Mouse (Mus musculus) neural tube, embryonic 14.5 days (tissue): ENCODE measurements around the gene Rnase1. TPM values are rescaled to one million over a fixed set of nuclear protein-coding genes. Genes with fewer than 3 reads are reported as not detected.
"Not testable (repeated sequence)": the region's sequence is repeated elsewhere in the genome, so short reads cannot be mapped to it uniquely, and the experiment has no call there.

Experiments
- ATAC-seq: fragments of 200-750 bp; cut with Nextera tagmentation; 2 replicates; pipeline ENCODE4 v1.8.0; 2017; ENCODE audit warnings: low read depth, mild to moderate bottlenecking, moderate TSS enrichment, moderate library complexity
- H3K27ac ChIP-seq: fragments of 300-500 bp; sonication (generic); 2 replicates; pipeline ENCODE4 v1.5.1; 2014; ENCODE audit warnings: low read depth, mild to moderate bottlenecking, control low read depth, low read length, moderate library complexity, mixed read lengths
- H3K27me3 ChIP-seq: fragments of 300-500 bp; sonication (generic); 2 replicates; pipeline ENCODE4 v1.6.1; 2014; ENCODE audit warnings: low read length; ENCODE audit not compliant: control insufficient read depth, insufficient read depth
- H3K36me3 ChIP-seq: fragments of 300-500 bp; sonication (generic); 2 replicates; pipeline ENCODE4 v1.6.1; 2014; ENCODE audit warnings: low read length, mixed read lengths; ENCODE audit not compliant: control insufficient read depth, insufficient read depth
- H3K4me1 ChIP-seq: fragments of 300-500 bp; sonication (generic); 2 replicates; pipeline ENCODE4 v1.6.1; 2014; ENCODE audit warnings: low read length; ENCODE audit not compliant: control insufficient read depth, insufficient read depth
- H3K4me2 ChIP-seq: fragments of 300-500 bp; sonication (generic); 2 replicates; pipeline ENCODE4 v1.6.1; 2014; ENCODE audit warnings: mild to moderate bottlenecking, low read depth, low read length, control low read depth
- H3K4me3 ChIP-seq: fragments of 300-500 bp; sonication (generic); 2 replicates; pipeline ENCODE4 v1.5.1; 2014; ENCODE audit warnings: low read depth, low read length, control low read depth, mixed read lengths
- H3K9ac ChIP-seq: fragments of 300-500 bp; sonication (generic); replicated peaks from 2 replicates; pipeline ENCODE4 v1.6.1; 2014; ENCODE audit warnings: low read depth, mild to moderate bottlenecking, control low read depth, low read length, mixed read lengths
- H3K9me3 ChIP-seq: fragments of 300-500 bp; sonication (generic); 2 replicates; pipeline ENCODE4 v1.6.1; 2016; ENCODE audit warnings: low read length; ENCODE audit not compliant: control insufficient read depth
- WGBS: fragments of 180-500 bp; shearing (Covaris S2); extraction: QIAGEN DNeasy Blood & Tissue Kit; methylation state at CpG from one replicate; pipeline ENCODE4 v1.1.7; 2014; 5-methylcytosine and 5-hydroxymethylcytosine counted together
- polyA plus RNA-seq: library from polyadenylated mRNA; unstranded; fragments of >200 nt; fragmentation: Nextera tagmentation; extraction: Ambion mirVana; gene quantifications from 2 replicates; pipeline ENCODE4 v1.2.1, GENCODE M21; 2014

The Rnase1 gene
- polyA plus RNA-seq, 1 experiment from 2014 or later, result 1.2 TPM

- peak; percentile 42 for ATAC-seq
- H3K9ac ChIP-seq, result no peak overlapping the region
- 54% methylated on average over 3 of the region's 3 CpGs for WGBS
These were observed 43.4 kb downstream of the Rnase1 start for GRCm38 (mm10) chr14:51103217-51103616.

GRCm38 (mm10) chr14:51101284-51101683 lies 45.3 kb downstream of the Rnase1 start:
- ATAC-seq, result no peak
- no peaks in the 10 kb centered on the region for H3K9me3 ChIP-seq
- H3K36me3 ChIP-seq, result no peaks in the 10 kb centered on the region
- H3K4me2 ChIP-seq, result no peak overlapping the region
- H3K27me3 ChIP-seq, result no peaks in the 10 kb centered on the region
- no peaks in the 10 kb centered on the region for H3K4me1 ChIP-seq
- H3K4me3 ChIP-seq, result no peak overlapping the region
- no peak overlapping the region for H3K27ac ChIP-seq
- 83% methylated on average over 9 of the region's 9 CpGs for WGBS
- no peak overlapping the region for H3K9ac ChIP-seq

More at GRCm38 (mm10) chr14:51103217-51103616, 43.4 kb downstream of the Rnase1 start:
- Histone ChIP-seq H3K9me3 (no peaks in the 10 kb centered on the region), H3K27me3 (no peaks in the 10 kb centered on the region), H3K36me3 (no peaks in the 10 kb centered on the region), H3K4me3 (no peak overlapping the region), H3K4me1 (no peaks in the 10 kb centered on the region), H3K27ac (no peak overlapping the region), H3K4me2 (no peak overlapping the region)

DNA sequence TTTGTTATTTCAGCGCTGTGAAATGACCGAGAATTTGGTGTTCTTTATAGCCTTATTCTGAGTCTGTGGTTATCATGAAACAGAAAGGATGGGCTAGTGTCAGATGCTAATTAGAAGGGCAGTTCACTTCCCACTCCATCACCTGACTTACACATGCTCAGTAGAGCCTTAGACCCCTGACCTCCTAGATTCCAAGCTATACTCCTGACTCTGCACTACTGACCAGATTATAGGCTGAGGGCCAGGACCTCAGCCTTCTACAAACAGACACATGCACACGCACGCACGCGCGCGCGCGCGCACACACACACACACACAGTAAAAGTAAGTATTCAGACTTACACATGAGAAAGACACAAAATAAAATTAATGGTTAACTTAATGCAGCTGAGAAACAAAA lies 47.7 kb downstream of the Rnase1 start:
- Histone ChIP-seq H3K4me1 (no peaks in the 10 kb centered on the region), H3K4me2 (no peak overlapping the region), H3K4me3 (no peak overlapping the region), H3K27ac (no peak overlapping the region), H3K9ac (no peak overlapping the region), H3K36me3 (no peaks in the 10 kb centered on the region), H3K27me3 (no peaks in the 10 kb centered on the region), H3K9me3 (no peaks in the 10 kb centered on the region)
- 96% methylated on average over 11 of the region's 11 CpGs for WGBS
- no peak; the same call in 1 of the 2 replicates for ATAC-seq

GRCm38 (mm10) chr14:51098300-51098699 lies 48.3 kb downstream of the Rnase1 start:
- not testable (repeated sequence) for H3K9ac ChIP-seq, H3K36me3 ChIP-seq, H3K27me3 ChIP-seq, H3K4me3 ChIP-seq, H3K27ac ChIP-seq, H3K9me3 ChIP-seq, H3K4me2 ChIP-seq, H3K4me1 ChIP-seq
- WGBS, result 16% methylated on average over 1 of the region's 1 CpGs
- peak; percentile 69 for ATAC-seq

- ATAC-seq, result no peak
- H3K9ac ChIP-seq, result no peak overlapping the region
- no peak overlapping the region for H3K27ac ChIP-seq
- no peaks in the 10 kb centered on the region for H3K36me3 ChIP-seq
- 69% methylated on average over 9 of the region's 9 CpGs for WGBS
- no peaks in the 10 kb centered on the region for H3K4me1 ChIP-seq
- H3K4me2 ChIP-seq, result no peak overlapping the region
- H3K27me3 ChIP-seq, result no peaks in the 10 kb centered on the region
- H3K9me3 ChIP-seq, result no peaks in the 10 kb centered on the region
- H3K4me3 ChIP-seq, result no peak overlapping the region
These were observed 50.7 kb downstream of the Rnase1 start for GRCm38 (mm10) chr14:51095736-51096524.

Other genes with a start within 250 kb of the Rnase1 start
- gene Klhl33, start 249.3 kb downstream of the Rnase1 start, polyA plus RNA-seq, result 1.8 and 2.5 TPM in 2 replicates
- gene Osgep, start 221.9 kb downstream of the Rnase1 start, polyA plus RNA-seq, result 110 TPM in 2 replicates
- gene Apex1, start 221.8 kb downstream of the Rnase1 start, polyA plus RNA-seq, result 166 and 180 TPM in 2 replicates
- gene Pip4p1, start 215.9 kb downstream of the Rnase1 start, polyA plus RNA-seq, result 68.4 and 98.6 TPM in 2 replicates
- 15.4 and 22.8 TPM in 2 replicates for gene Pnp, start 215.7 kb downstream of the Rnase1 start, polyA plus RNA-seq
- not detected in 2 replicates for gene Gm49342, start 202.3 kb downstream of the Rnase1 start, polyA plus RNA-seq
- 0.46 and 0.51 TPM in 2 replicates for gene Pnp2, start 190.8 kb downstream of the Rnase1 start, polyA plus RNA-seq
- gene Rnase10, start 139.0 kb downstream of the Rnase1 start, polyA plus RNA-seq, result 0.17 TPM in 1 of 2 replicates, not detected in the other
- gene Rnase9, start 104.9 kb downstream of the Rnase1 start, polyA plus RNA-seq, result not detected in 2 replicates
- not detected in 2 replicates for gene Rnase11, start 96.6 kb downstream of the Rnase1 start, polyA plus RNA-seq
- gene Rnase12, start 89.1 kb downstream of the Rnase1 start, polyA plus RNA-seq, result not detected in 2 replicates
- not detected in 2 replicates for gene Olfr750, start 72.3 kb downstream of the Rnase1 start, polyA plus RNA-seq
- 12.2 and 17.6 TPM in 2 replicates for gene Rnase4, start 55.7 kb downstream of the Rnase1 start, polyA plus RNA-seq
- 2.7 and 2.9 TPM in 2 replicates for gene Ang, start 55.6 kb downstream of the Rnase1 start, polyA plus RNA-seq
- gene Eddm3b, start 32.4 kb downstream of the Rnase1 start, polyA plus RNA-seq, result not detected in 2 replicates
- gene Rnase6, start 22.9 kb downstream of the Rnase1 start, polyA plus RNA-seq, result 0.50 TPM in 1 of 2 replicates, not detected in the other
- not detected in 2 replicates for gene Rnase2b, start 15.5 kb upstream of the Rnase1 start, polyA plus RNA-seq
- gene Ang2, start 52.4 kb upstream of the Rnase1 start, polyA plus RNA-seq, result not detected in 2 replicates
- not detected in 2 replicates for gene Ear14, start 56.6 kb upstream of the Rnase1 start, polyA plus RNA-seq
- gene Rnase2a, start 109.3 kb upstream of the Rnase1 start, polyA plus RNA-seq, result not detected in 2 replicates
- not detected in 2 replicates for gene Gm7247, start 215.0 kb upstream of the Rnase1 start, polyA plus RNA-seq